Mouse (Mus musculus): Measurements from ENCODE around the gene Gm44790. TPM values are rescaled to one million over a fixed set of nuclear protein-coding genes. Genes with fewer than 3 reads are reported as not detected.

Gm44790 gene
- 1.7 TPM in 1 of 2 replicates, not detected in the other for polyA plus RNA-seq (2012)

GRCm38 (mm10) chr6:86426358-86426757 lies at the start of gene Gm44790:
Gene Gm44790 (plus strand): TSS chr6:86426658.
- TF ChIP-seq GATA1 (IDR thresholded peaks at IDR 0.05; ENCODE audit: low read length), result no peak

GRCm38 (mm10) chr6:86378341-86378740 lies 48.1 kb upstream of the Gm44790 start:
- no peak for TF ChIP-seq GATA1 (IDR thresholded peaks at IDR 0.05; ENCODE audit: low read length)

- TF ChIP-seq GATA1 (IDR thresholded peaks at IDR 0.05; ENCODE audit: low read length), result no peak
These were observed 43.9 kb upstream of the Gm44790 start for GRCm38 (mm10) chr6:86382551-86382950.

- no peak for TF ChIP-seq GATA1 (IDR thresholded peaks at IDR 0.05; ENCODE audit: low read length)
These were observed 43.1 kb upstream of the Gm44790 start for GRCm38 (mm10) chr6:86383370-86383769.

GRCm38 (mm10) chr6:86384692-86385091 lies 41.8 kb upstream of the Gm44790 start:
- no peak for TF ChIP-seq GATA1 (IDR thresholded peaks at IDR 0.05; ENCODE audit: low read length)

GRCm38 (mm10) chr6:86385362-86386104 lies 40.9 kb upstream of the Gm44790 start:
- no peak for TF ChIP-seq GATA1 (IDR thresholded peaks at IDR 0.05; ENCODE audit: low read length)

- TF ChIP-seq GATA1 (IDR thresholded peaks at IDR 0.05; ENCODE audit: low read length), result no peak
These were observed 39.1 kb upstream of the Gm44790 start for GRCm38 (mm10) chr6:86387313-86387712.

GRCm38 (mm10) chr6:86388461-86388860 lies 38.0 kb upstream of the Gm44790 start:
- TF ChIP-seq GATA1 (IDR thresholded peaks at IDR 0.05; ENCODE audit: low read length), result no peak

GRCm38 (mm10) chr6:86391326-86391725 lies 35.1 kb upstream of the Gm44790 start:
- no peak for TF ChIP-seq GATA1 (IDR thresholded peaks at IDR 0.05; ENCODE audit: low read length)

- no peak for TF ChIP-seq GATA1 (IDR thresholded peaks at IDR 0.05; ENCODE audit: low read length)
These were observed 33.3 kb upstream of the Gm44790 start for GRCm38 (mm10) chr6:86393187-86393586.

- TF ChIP-seq GATA1 (IDR thresholded peaks at IDR 0.05; ENCODE audit: low read length), result no peak
These were observed 32.3 kb upstream of the Gm44790 start for GRCm38 (mm10) chr6:86394078-86394720.

GRCm38 (mm10) chr6:86395021-86395420 lies 31.4 kb upstream of the Gm44790 start:
- no peak for TF ChIP-seq GATA1 (IDR thresholded peaks at IDR 0.05; ENCODE audit: low read length)

- TF ChIP-seq GATA1 (IDR thresholded peaks at IDR 0.05; ENCODE audit: low read length), result no peak
These were observed 30.5 kb upstream of the Gm44790 start for GRCm38 (mm10) chr6:86395969-86396368.

GRCm38 (mm10) chr6:86396581-86397256 lies 29.7 kb upstream of the Gm44790 start, which contains the start of gene Pcyox1:
Gene Pcyox1 (minus strand): TSS chr6:86397154.
- TF ChIP-seq GATA1 (IDR thresholded peaks at IDR 0.05; ENCODE audit: low read length), result no peak

GRCm38 (mm10) chr6:86397257-86397980 lies 29.0 kb upstream of the Gm44790 start:
- TF ChIP-seq GATA1 (IDR thresholded peaks at IDR 0.05; ENCODE audit: low read length), result no peak

- TF ChIP-seq GATA1 (IDR thresholded peaks at IDR 0.05; ENCODE audit: low read length), result no peak
These were observed 27.5 kb upstream of the Gm44790 start for GRCm38 (mm10) chr6:86398986-86399385.
